Mouse (Mus musculus) erythroblast, adult 5-6 weeks (primary cell): ENCODE measurements around the gene Diras1. TPM values are rescaled to one million over a fixed set of nuclear protein-coding genes. Genes with fewer than 3 reads are reported as not detected.

Source experiments
- ATAC-seq: replicated peaks from 2 replicates; pipeline ENCODE4 v1.8.0; 2016; ENCODE audit warnings: moderate number of reproducible peaks, mild to moderate bottlenecking, moderate TSS enrichment, inconsistent platforms; ENCODE audit not compliant: poor library complexity, low FRiP score, severe bottlenecking
- total RNA-seq, 2 experiments: library from RNA; stranded (forward) in 1 of 2; stranded (reverse) in 1 of 2; fragments of 150-400 nt in 1 of 2; fragments of 200-764, 138-1000 nt in 1 of 2; gene quantifications; 2 replicates each; pipeline versions ENCODE4 v1.2.3 to v1.2.4; 2015 to 2017; ENCODE audit warnings: low replicate concordance in 2 of 2

Diras1 gene
- total RNA-seq, 2 experiments from 2014 or later: not detected

DNA sequence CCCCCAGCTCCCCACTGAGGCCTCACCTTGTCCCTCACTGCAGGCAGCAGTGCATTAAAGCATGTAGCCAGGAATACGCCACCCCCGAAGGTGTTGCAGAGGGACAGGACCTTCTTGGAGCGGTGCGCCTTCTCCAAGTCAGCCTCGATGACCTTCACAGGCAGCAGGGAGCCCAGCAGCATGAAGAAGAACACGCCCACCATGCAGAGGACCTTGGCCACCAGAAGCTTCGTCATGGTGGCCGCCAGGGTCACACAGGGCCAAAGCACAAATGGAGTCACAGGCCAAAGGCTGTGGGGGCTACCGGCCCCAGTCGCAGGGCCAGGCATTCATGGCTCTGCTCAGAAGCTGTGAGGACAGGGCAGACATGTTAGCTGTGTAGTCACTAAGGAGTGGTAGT is 8.1 kb upstream of the Diras1 start:
- no peak for ATAC-seq

DNA sequence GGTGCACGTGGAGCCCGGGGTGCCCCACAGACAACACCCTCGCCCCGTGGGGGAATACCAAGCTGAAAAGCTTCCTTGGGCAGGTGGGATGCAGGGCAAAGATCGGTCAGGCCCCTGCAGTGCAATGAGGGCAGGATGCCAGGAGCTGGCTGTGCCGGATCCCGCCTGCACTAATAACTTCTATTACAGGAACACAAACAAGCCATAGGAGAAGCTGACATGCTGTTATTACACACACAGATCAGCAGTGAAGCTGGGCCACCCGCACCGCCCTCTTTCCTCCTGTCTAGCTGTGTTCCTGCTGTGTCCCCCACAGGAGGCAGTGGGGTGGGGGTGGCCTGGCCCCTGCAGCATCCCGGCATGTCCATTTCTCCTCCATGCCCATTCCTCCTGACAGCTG is 3.6 kb upstream of the Diras1 start:
- ATAC-seq: no peak

DNA sequence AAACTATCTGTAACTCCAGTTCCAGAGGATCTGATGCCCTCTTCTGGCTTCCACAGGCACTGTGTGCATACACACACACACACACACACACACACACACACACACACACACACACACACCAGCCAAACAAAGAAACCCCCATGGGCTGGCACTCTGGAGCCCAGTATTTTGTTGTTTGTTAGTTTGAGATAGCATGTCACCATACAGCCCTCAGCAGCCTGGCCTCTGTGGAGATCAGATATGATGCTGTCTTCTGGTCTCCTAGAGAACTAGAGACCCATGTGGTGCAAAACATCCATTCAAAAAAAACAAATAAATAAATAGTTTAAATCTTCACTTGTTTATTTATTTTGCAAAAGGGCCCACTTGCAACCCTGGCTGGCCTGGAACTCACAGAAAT is 2.8 kb upstream of the Diras1 start:
- ATAC-seq: no peak

DNA sequence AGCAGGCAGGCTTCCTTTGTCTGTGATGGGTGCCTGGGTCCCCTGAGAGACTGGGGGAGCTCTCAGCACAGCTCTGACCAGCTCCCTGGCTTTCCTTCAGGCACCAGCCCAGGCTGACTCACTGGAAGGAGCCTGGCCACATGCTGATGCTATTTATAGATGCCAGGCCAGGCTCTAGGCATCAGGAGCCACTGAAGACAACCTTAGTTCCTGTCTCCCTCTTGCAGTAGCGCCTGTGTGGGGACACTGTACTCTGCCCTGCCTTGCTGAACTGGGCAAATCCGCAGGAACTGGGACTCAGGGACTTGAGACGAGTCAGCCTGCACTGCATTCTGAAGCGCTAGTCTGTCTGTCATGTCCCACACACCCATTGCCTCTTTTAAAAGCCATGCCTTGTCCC is 1.9 kb upstream of the Diras1 start:
- no peak for ATAC-seq

DNA sequence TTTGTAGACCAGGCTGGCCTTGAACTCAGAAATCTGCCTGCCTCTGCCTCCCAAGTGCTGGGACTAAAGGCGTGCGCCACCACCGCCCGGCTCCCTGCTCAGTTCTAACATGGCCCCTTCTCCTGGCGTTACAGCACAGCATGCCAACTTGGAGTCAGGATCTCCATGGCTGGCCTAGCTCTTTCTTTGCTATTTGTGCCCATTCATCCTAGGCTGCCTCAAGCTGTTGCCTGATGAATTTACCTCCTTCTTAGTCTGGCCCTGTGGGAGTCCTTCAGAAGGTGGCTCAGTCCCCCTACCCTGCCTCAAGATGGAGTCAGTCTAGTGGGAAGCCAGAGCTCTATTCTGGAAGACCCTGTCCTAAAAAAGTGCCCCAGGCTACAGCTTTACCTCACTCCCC is 1.4 kb upstream of the Diras1 start:
- no peak for ATAC-seq

DNA sequence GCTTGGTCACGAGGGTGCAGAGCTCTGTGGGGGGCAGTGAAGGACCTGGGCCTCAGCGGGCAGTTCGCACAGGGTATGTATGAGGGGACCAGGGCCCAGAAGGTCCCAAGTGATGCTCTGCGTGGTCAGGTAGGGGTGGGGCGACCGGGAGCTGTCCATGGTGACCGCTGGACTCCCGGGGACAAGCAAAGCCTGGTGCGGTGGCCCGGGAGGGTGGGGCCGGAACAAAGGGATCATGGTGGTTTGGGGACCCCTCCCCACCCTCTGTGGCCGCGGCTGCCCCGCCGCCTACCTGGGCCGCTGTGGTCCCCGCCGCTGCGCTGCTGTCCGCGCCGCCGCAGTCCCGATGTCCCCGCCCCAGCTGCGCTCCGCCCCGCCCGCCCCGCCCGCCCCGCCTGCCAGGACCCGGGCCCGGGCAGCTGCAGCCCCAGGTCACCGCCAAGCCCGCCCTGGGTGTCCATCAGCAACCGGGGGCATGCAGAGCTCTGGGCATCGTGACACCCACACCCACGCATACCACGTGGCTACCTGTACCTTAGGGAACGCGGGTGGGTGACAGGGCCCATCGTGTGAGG is 328 bp downstream of the Diras1 start:
- ATAC-seq: no peak

DNA sequence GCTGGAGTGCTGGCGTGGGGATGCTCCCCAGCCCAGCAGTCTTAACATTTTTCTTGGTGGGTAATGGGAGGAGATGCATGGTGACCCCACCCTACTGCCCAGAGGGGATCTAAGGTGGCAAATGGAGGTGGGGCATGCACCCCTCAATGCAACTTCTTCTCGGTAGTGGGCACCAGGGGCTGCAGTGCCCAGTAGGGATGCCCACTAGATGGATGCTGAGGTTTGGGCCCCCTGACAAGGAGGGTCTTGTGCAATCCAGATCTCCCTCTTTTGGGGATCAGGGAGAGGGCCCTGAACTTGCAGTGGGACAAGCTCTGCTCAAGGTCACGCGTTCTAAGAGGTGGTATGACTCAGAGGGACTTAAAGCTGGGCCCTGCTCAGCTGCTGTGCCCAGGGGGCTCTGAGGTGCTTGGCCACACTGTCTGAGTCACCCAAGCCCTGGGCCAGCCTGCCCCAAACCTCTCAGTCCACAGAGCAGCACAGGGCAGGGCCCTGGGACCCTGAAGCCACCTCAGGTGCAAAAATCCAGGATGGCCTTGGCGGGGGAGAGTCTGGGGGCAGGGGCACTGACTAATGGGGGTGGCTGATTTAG is 1.0 kb downstream of the Diras1 start:
- no peak for ATAC-seq

DNA sequence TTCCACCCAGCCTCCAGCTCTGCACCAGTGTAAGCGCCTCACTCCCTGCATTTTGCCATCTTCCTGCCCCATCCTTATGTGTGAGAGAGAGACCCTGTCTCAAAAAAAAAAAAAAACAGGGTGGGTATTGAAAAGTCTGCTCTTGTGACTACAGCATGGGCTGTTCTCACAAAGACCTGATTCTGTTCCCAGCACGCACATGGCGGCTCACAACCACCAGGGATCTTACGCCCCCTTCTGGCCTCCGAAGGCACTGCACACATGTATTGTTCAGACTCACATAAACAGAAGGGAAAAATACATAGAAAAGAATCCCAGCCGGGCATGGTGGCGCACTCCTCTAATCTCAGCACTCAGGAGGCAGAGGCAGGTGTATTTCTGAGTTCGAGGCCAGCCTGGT is 2.7 kb downstream of the Diras1 start:
- no peak for ATAC-seq

DNA sequence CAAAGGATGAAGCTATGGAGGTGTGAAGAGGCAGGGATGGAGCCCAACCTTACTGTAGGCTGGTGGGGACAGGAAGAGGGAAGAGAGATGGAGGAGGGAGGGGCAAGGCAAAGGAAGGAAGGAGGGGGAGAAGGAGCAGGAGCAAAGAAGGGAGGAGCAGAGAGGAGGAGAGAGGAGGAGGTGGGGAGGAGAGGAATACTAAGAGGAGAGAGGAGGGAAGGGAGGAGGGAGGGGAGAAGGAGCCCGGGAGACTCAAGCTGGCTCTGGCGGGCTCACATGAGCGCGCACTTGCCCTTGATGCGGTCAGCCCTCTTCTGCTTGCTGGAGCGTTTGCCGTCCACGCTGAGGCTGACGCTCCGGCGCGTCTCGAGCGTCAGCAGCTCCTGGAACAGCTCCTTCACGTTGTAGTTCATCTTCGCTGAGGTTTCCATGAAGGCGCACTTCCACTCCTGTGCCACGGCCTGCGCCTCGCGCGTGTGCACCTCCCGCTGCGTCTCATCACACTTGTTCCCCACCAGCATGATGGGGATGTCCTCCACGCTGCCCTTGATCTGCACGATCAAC is 3.8 kb downstream of the Diras1 start:
- ATAC-seq: no peak

DNA sequence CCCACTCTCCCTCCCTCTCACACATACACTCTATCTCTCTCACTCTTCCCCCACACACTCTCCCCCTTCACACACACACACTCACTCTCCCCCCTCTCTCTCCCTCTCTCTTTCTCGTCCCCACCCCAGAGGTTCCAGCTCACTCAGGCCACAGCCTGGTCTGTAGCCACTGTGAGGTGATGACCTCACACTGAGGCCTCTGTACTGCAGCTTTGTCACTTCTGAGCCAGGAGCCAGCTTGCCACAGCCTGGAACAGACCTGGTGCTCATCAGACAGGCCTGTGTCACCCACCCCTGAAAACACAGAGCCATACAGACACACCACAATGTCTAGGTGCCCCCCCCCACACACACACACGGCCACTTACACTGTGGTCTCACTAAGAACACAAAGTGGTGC is 5.3 kb downstream of the Diras1 start:
- no peak for ATAC-seq

DNA sequence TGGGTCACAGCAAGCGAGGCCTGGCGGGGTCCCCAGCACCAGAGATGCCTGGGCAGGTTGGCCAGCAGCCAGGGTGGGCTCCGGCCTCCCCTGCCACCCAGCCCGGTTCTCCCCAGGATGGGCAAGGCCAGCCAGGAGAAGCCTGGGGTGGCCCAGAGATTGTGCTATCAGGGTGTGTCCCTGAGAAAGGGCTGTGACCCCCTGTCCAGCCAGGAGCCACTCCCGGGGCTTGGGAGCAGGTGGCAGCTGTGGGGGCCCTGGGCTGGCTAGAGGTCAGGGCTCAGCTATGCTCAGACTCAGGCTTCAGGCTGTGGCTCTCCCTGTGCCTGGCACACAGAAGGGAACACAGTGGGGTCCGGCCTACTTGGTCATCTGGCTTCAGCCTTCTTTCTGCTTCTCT is 5.8 kb downstream of the Diras1 start:
- no peak for ATAC-seq

DNA sequence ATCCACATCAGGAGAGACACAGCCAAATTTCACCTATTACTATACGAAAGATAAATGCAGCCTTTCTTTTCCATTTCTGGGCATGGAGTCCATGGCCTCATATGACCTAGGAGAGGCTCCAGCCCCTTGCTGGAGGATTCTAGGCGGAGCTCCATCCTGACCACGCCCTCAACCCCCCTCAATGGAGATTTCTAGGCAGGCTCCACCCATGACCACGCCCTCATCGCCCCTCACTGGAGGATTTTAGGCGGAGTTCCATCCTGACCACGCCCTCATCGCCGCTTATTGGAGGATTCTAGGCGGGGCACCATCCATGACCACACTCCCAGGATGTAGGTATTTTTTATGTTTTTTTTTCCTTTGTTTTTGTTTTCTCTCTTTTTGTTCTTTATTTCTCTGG is 7.1 kb downstream of the Diras1 start:
- no peak for ATAC-seq

DNA sequence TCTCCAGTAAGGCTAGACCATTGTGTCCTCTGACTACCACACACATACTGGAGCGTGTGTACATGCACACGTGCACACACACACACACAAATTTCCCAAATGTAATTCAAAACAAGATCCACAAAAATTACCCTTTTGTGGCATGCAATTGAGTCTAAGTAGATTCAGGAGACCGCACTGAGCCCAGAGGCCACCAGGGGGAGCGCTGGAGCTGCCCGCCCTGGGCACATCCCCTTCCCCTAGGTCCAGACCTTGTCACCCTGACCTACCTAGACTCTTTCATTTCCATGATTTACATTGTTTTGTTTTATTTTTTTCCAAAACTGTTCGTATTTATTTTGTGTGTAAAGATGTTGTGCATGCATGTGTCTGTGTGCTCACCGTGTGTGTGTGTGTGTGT is 8.8 kb downstream of the Diras1 start:
- ATAC-seq: no peak

DNA sequence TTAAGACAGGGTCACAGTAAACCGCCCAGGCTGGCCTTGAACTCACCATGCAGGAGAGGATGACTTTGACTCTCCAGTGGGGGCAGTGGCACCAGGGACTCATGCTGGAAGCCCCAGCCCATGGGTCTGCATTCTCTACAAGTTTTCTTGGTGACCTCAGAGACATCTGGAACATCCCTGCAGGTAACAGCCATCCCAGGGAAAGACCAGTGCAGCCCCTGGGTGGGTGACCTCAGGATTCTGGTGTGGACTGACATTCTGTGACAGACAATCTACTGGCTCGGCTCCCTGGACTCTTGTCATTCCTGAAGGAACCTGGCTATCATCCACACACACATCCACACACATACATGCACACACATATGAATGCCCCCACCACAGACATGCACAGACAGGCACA is 9.8 kb downstream of the Diras1 start:
- ATAC-seq: no peak

DNA sequence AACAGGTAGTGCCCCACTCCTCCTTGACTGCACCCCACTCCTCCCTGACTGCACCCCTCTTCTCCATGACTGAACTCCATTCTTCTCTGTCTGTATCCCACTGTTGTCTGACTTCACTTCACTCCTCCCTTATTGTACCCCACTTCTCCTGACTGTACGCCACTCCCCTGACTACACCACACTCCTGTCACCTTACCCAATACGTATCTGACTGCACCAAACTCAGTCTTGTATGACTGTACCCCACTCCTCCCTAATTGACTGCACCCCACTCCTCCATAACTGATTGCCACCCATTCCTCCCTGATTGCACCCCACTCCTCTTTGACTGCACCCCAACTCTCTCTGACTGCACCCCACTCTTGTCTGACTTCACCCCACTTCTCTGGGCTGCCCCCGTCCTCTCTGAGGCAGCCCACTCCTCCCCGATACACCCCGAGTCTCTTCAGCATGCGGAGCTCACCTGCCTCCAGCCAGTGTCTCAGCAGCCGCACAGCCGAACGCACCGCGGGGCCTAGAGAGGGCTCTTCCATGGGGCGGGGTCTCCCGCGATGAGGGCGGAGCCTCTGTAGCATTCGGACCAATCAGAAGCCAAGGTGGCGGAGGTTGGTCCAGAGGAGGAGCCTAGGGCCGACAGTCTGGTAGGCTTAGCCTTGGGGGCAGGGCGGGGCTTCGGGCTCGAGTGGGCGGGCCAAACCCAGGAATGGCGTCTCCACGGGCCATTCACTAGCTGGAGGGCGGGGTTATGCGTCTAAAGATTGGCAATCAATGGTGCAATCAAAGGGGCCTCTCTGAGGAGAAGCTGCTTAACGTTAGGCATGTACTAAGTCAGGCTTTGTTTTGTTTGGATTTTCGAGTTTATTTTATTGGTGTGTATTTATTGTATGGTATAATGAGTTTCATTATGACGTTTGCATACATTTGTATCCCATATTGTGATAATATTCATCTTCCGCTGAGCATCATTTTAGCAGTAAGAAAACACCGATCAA is 10.8 kb downstream of the Diras1 start, which contains the start of gene Gng7:
TSS of gene Gng7 (minus strand) at position 553 of the 992 bp plus-strand sequence.
- ATAC-seq: peak; percentile 72

DNA sequence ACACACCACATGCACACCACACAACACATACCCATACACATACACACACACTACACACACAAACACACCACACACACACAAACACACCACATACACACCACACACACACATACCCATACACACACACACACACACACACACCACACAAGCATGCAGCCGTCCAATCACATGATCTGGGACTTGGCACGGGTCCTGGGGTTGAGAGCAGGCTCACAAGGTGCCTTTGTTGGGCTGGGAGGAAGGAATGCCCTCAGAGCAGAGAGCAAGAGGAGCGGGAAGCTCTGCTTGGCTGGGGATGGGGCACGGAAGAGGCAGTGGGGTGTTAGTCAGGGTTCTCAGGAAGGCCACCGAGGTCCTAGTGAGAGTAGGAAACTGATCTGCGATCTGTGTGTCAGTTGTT is 14.6 kb downstream of the Diras1 start:
- ATAC-seq: no peak

DNA sequence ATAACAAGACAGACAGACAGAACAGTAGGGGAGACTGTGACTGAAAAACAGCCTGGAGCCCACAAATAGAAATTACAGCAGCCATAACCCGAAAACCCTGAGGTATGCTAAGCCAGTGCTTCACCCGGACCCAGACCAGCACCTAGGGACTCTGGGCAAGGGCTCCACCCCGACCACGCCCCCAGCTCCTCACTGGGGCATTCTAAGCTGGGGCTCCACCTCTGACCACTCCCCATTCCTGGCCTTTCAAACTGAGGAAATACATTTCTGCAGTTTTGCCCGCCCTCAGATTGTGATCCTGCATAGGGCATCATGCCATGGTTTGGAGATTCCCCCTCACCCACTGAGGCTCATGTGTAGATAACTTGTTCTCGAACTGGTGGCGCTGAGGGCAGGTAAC is 18.2 kb downstream of the Diras1 start:
- no peak for ATAC-seq

DNA sequence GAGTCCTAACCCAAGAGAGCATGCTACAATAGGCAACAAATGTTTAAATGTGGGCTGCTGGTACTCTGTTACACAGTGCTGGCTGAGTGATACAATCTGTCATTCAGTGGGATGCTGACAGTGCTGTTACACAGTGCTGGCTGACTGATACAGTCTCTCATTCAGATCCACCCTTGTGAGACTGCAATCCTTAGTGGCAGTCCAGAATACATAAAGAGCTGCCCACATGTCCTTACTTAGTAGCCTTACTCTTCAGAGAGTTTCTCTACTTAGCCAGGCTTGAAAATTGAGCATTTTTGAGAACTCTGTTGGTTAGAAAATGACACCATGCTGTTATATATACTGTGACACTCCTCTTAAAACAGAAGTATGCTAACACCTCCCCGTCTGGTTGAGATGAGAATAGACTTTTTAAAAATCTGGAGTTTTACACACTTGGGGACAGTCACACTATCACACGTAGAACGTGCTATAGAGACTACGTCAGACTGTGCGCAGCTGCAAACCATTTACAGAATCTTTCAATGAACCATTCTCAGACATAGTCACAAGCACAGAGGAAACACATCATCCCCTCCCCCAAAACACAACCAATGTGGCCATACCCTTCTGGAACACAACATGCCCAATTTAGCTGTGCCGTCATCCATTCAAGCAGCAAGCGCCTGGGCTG is 19.3 kb downstream of the Diras1 start:
- ATAC-seq: no peak

DNA sequence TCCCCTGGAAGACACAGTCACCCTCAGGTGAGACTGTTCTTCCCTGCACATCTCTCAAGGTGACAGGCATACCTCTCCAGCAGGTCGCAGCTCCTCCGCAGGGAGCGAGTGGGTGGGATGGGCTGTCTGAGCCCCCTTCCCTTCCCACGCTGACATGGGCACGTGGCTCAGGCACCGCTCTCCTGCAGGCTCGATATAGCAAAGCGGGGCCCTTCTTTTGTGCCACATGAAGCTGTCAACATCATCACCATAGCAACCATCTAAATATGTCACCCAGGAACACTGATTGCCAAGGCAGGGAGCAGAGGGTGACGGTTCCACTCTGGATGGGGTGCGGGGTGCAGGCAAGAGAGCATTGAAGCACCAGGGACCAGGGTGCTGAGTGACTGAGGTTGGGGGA is 24.3 kb downstream of the Diras1 start:
- ATAC-seq: no peak
